ENCODE assay signal across 28 mouse cellular contexts in the genomic region with DNA sequence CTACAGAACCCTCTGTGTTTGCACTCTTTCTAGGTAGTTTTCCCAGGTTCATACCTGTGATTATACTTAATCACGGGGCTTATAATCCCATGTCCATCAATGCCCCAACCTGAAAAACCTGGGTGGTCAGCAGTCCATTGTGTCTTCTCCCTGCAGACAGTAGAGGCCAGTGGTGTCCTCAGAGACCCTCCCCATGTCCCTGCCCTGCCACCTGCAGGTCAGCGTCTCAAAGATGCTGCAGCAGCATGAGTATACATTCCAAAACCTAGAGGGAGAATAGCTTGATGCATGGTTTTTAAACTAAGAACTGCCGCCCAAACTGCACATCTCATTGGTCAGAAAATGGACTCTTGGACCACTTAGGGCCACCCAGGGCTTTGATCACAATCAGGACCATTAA.
DNase-seq lines count a peak whose midpoint lies in the region; ATAC-seq and TF ChIP-seq lines count a peak whose summit lies in the region.
"Had no signal": no experiment of that assay in that cellular context is flagged by ENCODE, and none has a peak within 500 bp of the region (broad histone marks: within the 10 kb centered on the region; RNA-seq: fewer than 3 reads in every experiment).

No protein-coding gene starts in this region.

- TF ChIP-seq POLR2A in kidney, adult 2 months (IDR thresholded peaks at IDR 0.05; ENCODE audit: low read depth, low read length) = no peak
- TF ChIP-seq POLR2A in lung, adult 2 months (IDR thresholded peaks at IDR 0.05; ENCODE audit: borderline replicate concordance, extremely low read depth, low read depth, low read length) = no peak

- H3K27ac ChIP-seq in forebrain, embryonic 11.5 days (ENCODE audit: low read depth, low read length) = no peak overlapping the region
- H3K27ac ChIP-seq in forebrain, embryonic 10.5 days = no peak overlapping the region
- H3K27ac ChIP-seq in kidney, adult 2 months (ENCODE audit: insufficient read depth, low read depth, low read length) = peak overlapping the region; percentile 33; the same call in 1 of the 2 replicates
- no peak overlapping the region for H3K27ac ChIP-seq in lung, embryonic 14.5 days (ENCODE audit: low read depth)
- H3K27ac ChIP-seq: embryonic facial prominence, embryonic 13.5 days; forebrain, embryonic 12.5 days; hindbrain, embryonic 14.5 days; limb, embryonic 10.5 days; limb, embryonic 15.5 days; macrophage; midbrain, embryonic 13.5 days; neural tube, embryonic 15.5 days had no signal

- H3K4me2 ChIP-seq in forebrain, embryonic 11.5 days (ENCODE audit: low read depth, low read length, severe bottlenecking) = no peak overlapping the region
- no peak overlapping the region for H3K4me2 ChIP-seq in lung, embryonic 14.5 days
- H3K4me2 ChIP-seq: embryonic facial prominence, embryonic 13.5 days; forebrain, embryonic 12.5 days; heart, embryonic 11.5 days; hindbrain, embryonic 14.5 days; limb, embryonic 15.5 days; midbrain, embryonic 13.5 days; neural tube, embryonic 15.5 days had no signal

- no peak for TF ChIP-seq CTCF in kidney, adult 2 months (conservative IDR thresholded peaks at IDR 0.05; ENCODE audit: insufficient read depth, insufficient read length, low read depth, low read length)
- TF ChIP-seq CTCF in lung, embryonic 14.5 days (IDR thresholded peaks at IDR 0.05; ENCODE audit: low read depth) = peak; percentile 28; the same call in 1 of the 2 replicates
- TF ChIP-seq CTCF in lung, adult 2 months (IDR thresholded peaks at IDR 0.05; ENCODE audit: insufficient read depth, low read length) = no peak

- H3K36me3 ChIP-seq in forebrain, embryonic 11.5 days (ENCODE audit: control insufficient read depth, insufficient read depth, low read length) = no peaks in the 10 kb centered on the region
- H3K36me3 ChIP-seq in forebrain, embryonic 10.5 days (replicated peaks) = peaks cover 26% of the 10 kb centered on the region
- no peaks in the 10 kb centered on the region; the same call in 1 of the 2 replicates for H3K36me3 ChIP-seq in kidney, adult 2 months (ENCODE audit: control insufficient read depth, insufficient read depth, low read length)
- peaks cover 23% of the 10 kb centered on the region for H3K36me3 ChIP-seq in lung, embryonic 14.5 days (ENCODE audit: insufficient read depth)

- no peaks in the 10 kb centered on the region for H3K4me1 ChIP-seq in forebrain, embryonic 11.5 days (replicated peaks; ENCODE audit: control insufficient read depth, insufficient read depth, low read length)
- H3K4me1 ChIP-seq in forebrain, embryonic 10.5 days = no peaks in the 10 kb centered on the region
- H3K4me1 ChIP-seq in kidney, adult 2 months (ENCODE audit: control insufficient read depth, insufficient read depth, low read length) = peaks cover 35% of the 10 kb centered on the region
- H3K4me1 ChIP-seq in lung, embryonic 14.5 days (ENCODE audit: insufficient read depth) = no peaks in the 10 kb centered on the region
- peaks cover 6% of the 10 kb centered on the region; the same call in 1 of the 2 replicates for H3K4me1 ChIP-seq in lung, adult 2 months (ENCODE audit: control insufficient read depth, insufficient read depth, low read length)
- H3K4me1 ChIP-seq: forebrain, embryonic 12.5 days; midbrain, embryonic 13.5 days; neural tube, embryonic 15.5 days had no signal

- ATAC-seq in forebrain, embryonic 11.5 days (replicated peaks; ENCODE audit: low FRiP score) = 0 out of 2 replicates have a peak, but pooled peaks have one; percentile 11
- no peak for ATAC-seq in lung, embryonic 14.5 days (ENCODE audit: insufficient read depth)
- ATAC-seq: midbrain, embryonic 13.5 days had no signal

- H3K27me3 ChIP-seq in forebrain, embryonic 11.5 days (ENCODE audit: control insufficient read depth, insufficient read depth, low read length) = no peaks in the 10 kb centered on the region
- no peaks in the 10 kb centered on the region for H3K27me3 ChIP-seq in forebrain, embryonic 10.5 days (ENCODE audit: poor library complexity, severe bottlenecking)
- no peaks in the 10 kb centered on the region for H3K27me3 ChIP-seq in kidney, adult 2 months (replicated peaks; ENCODE audit: control insufficient read depth, insufficient read depth, low read length)
- no peaks in the 10 kb centered on the region for H3K27me3 ChIP-seq in lung, embryonic 14.5 days (ENCODE audit: insufficient read depth, low read length)
- H3K27me3 ChIP-seq: embryonic facial prominence, embryonic 13.5 days; forebrain, embryonic 12.5 days; limb, embryonic 15.5 days; midbrain, embryonic 13.5 days; neural tube, embryonic 15.5 days had no signal

- no peak for DNase-seq in forebrain, embryonic 11.5 days (ENCODE audit: low spot score)
- DNase-seq in forebrain, embryonic 10.5 days (ENCODE audit: extremely low spot score, low spot score) = no peak
- no peak for DNase-seq in kidney, adult 2 months
- no peak for DNase-seq in kidney, postnatal 14 days
- DNase-seq in lung, embryonic 14.5 days = no peak
- no peak for DNase-seq in lung, adult 2 months
- DNase-seq in ovary, postnatal 36 days (ENCODE audit: low spot score) = no peak
- no peak for DNase-seq in gastrocnemius, postnatal 10 days
- DNase-seq: adrenal gland, postnatal 14 days; cerebellum, adult 11-12 months; cerebellum, postnatal 10 days; gastrocnemius, postnatal 36 days; heart, adult 18-20 months; kidney, postnatal 4 days; lung, postnatal 10 days; right cerebral cortex, postnatal 25 days; spleen, adult 18-20 months; thymus, adult 18-20 months; thymus, postnatal 25 days had no signal

- H3K9ac ChIP-seq in forebrain, embryonic 11.5 days (ENCODE audit: low read length) = no peak overlapping the region
- no peak overlapping the region for H3K9ac ChIP-seq in lung, embryonic 14.5 days
- H3K9ac ChIP-seq: embryonic facial prominence, embryonic 13.5 days; forebrain, embryonic 12.5 days; hindbrain, embryonic 14.5 days; limb, embryonic 15.5 days; midbrain, embryonic 13.5 days; neural tube, embryonic 15.5 days had no signal

- no peaks in the 10 kb centered on the region for H3K9me3 ChIP-seq in forebrain, embryonic 11.5 days (ENCODE audit: control insufficient read depth, low read length)
- H3K9me3 ChIP-seq in forebrain, embryonic 10.5 days = no peaks in the 10 kb centered on the region
- no peaks in the 10 kb centered on the region for H3K9me3 ChIP-seq in lung, embryonic 14.5 days (ENCODE audit: low read depth, low read length)
- H3K9me3 ChIP-seq: embryonic facial prominence, embryonic 13.5 days; forebrain, embryonic 12.5 days; limb, embryonic 10.5 days; limb, embryonic 15.5 days; midbrain, embryonic 13.5 days; neural tube, embryonic 15.5 days had no signal

- 65% methylated on average over 3 of the region's 3 CpGs for WGBS in forebrain, embryonic 11.5 days
- WGBS in forebrain, embryonic 10.5 days = 67% methylated on average over 3 of the region's 3 CpGs
- WGBS in kidney, adult 2 months = 59% methylated on average over 3 of the region's 3 CpGs
- WGBS in lung, embryonic 14.5 days = 64% methylated on average over 3 of the region's 3 CpGs
- WGBS in lung, adult 2 months = 69% methylated on average over 3 of the region's 3 CpGs

- H3K4me3 ChIP-seq in forebrain, embryonic 11.5 days (ENCODE audit: low read depth, low read length) = no peak overlapping the region
- no peak overlapping the region for H3K4me3 ChIP-seq in forebrain, embryonic 10.5 days
- H3K4me3 ChIP-seq in kidney, adult 2 months (ENCODE audit: insufficient read depth, low read depth, low read length) = no peak overlapping the region
- no peak overlapping the region for H3K4me3 ChIP-seq in lung, embryonic 14.5 days (ENCODE audit: low read depth, low read length)
- no peak overlapping the region for H3K4me3 ChIP-seq in lung, adult 2 months (replicated peaks; ENCODE audit: extremely low read depth, low read depth, low read length)
- H3K4me3 ChIP-seq: embryonic facial prominence, embryonic 13.5 days; forebrain, embryonic 12.5 days; limb, embryonic 10.5 days; limb, embryonic 15.5 days; midbrain, embryonic 13.5 days; neural tube, embryonic 15.5 days had no signal
